Mouse (Mus musculus) liver, postnatal 0 days (tissue): ENCODE results near the gene Bex6.

ENCODE experiments used
- CTCF ChIP-seq: sonication (generic); IDR thresholded peaks from 2 replicates; pipeline ENCODE4 v1.5.1; 2016; ENCODE audit warnings: antibody characterized with exemption, low read depth
- EP300 ChIP-seq: IDR thresholded peaks from 2 replicates; pipeline ENCODE4 v1.6.1; 2016; ENCODE audit warnings: antibody characterized with exemption, low read depth, mild to moderate bottlenecking

GRCm38 (mm10) chr16:32144592-32144991 lies 35.0 kb upstream of the Bex6 start:
- TF ChIP-seq CTCF (no peak), EP300 (no peak)
